In the genomic region with DNA sequence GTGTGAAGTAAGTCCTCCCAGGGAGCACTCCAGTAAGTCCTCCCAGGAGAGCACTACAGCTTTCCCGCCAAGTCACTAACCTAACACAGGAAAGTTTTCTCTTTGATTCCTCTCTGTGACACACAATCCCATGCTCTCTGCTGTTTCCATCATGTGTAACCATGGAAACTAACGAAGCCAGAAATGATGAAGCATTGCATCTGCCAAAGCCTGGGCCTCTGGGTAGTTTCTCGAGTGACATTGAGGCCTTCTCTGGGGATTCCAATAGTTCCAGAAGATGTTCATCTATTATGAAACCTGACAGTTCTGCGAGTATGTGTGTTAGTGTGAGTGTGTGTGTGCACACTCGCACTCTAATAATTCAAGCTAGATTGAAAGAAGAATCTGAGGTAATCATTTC, we compare ENCODE assay signal across 21 mouse cellular contexts.
A peak's percentile ranks its signal among the peaks of the same experiment; 100 is the strongest.
DNase-seq lines count a peak whose midpoint lies in the region; ATAC-seq and TF ChIP-seq lines count a peak whose summit lies in the region.
"Had no signal": no experiment of that assay in that cellular context is flagged by ENCODE, and none has a peak within 500 bp of the region (broad histone marks: within the 10 kb centered on the region; RNA-seq: fewer than 3 reads in every experiment).

No protein-coding gene starts in this region.

- no peaks in the 10 kb centered on the region for H3K36me3 ChIP-seq in forebrain, embryonic 16.5 days (ENCODE audit: control insufficient read depth, insufficient read depth)
- no peaks in the 10 kb centered on the region for H3K36me3 ChIP-seq in forebrain, embryonic 13.5 days (ENCODE audit: poor library complexity, severe bottlenecking)
- H3K36me3 ChIP-seq in hindbrain, postnatal 0 days (ENCODE audit: insufficient read depth, low read length), result no peaks in the 10 kb centered on the region
- no peaks in the 10 kb centered on the region for H3K36me3 ChIP-seq in hindbrain, embryonic 10.5 days
- H3K36me3 ChIP-seq: embryonic facial prominence, embryonic 15.5 days; forebrain, embryonic 12.5 days; heart, embryonic 13.5 days; hindbrain, embryonic 13.5 days had no signal

- no peak for TF ChIP-seq POLR2A in brain, embryonic 14.5 days (IDR thresholded peaks at IDR 0.05; ENCODE audit: borderline replicate concordance, extremely low read depth, insufficient read depth, insufficient read length, poor library complexity, severe bottlenecking)

- no peaks in the 10 kb centered on the region for H3K27me3 ChIP-seq in forebrain, embryonic 16.5 days (replicated peaks; ENCODE audit: control insufficient read depth, insufficient read depth, low read length)
- H3K27me3 ChIP-seq in forebrain, embryonic 13.5 days, result no peaks in the 10 kb centered on the region
- no peaks in the 10 kb centered on the region for H3K27me3 ChIP-seq in hindbrain, postnatal 0 days (ENCODE audit: insufficient read depth, low read length)
- no peaks in the 10 kb centered on the region for H3K27me3 ChIP-seq in hindbrain, embryonic 10.5 days (ENCODE audit: insufficient read depth, poor library complexity, severe bottlenecking)
- H3K27me3 ChIP-seq: embryonic facial prominence, embryonic 15.5 days; forebrain, embryonic 12.5 days; heart, embryonic 13.5 days; hindbrain, embryonic 13.5 days had no signal

- DNase-seq in hindbrain, postnatal 0 days (ENCODE audit: low spot score), result peak; percentile 46
- DNase-seq in hindbrain, embryonic 10.5 days (ENCODE audit: low spot score), result no peak
- DNase-seq in MN1 (ENCODE audit: low spot score), result peak; percentile 45
- DNase-seq in brain, embryonic 14.5 days (ENCODE audit: low read depth), result peak; percentile 45
- DNase-seq in cerebellum, postnatal 4 days (ENCODE audit: low spot score in 2 of 2), result no peak
- DNase-seq: adrenal gland, adult 2 months; adrenal gland, postnatal 25 days; cerebellum, adult 11-12 months; cerebellum, adult 9-10 months; cerebellum, postnatal 25 days; gastrocnemius, postnatal 10 days; heart, postnatal 36 days; kidney, adult 2 months had no signal

- H3K4me3 ChIP-seq in forebrain, embryonic 16.5 days (replicated peaks; ENCODE audit: low read length), result no peak overlapping the region
- H3K4me3 ChIP-seq in forebrain, embryonic 13.5 days, result no peak overlapping the region
- H3K4me3 ChIP-seq in hindbrain, postnatal 0 days (ENCODE audit: low read length), result no peak overlapping the region
- H3K4me3 ChIP-seq in hindbrain, embryonic 10.5 days, result no peak overlapping the region
- H3K4me3 ChIP-seq: embryonic facial prominence, embryonic 15.5 days; erythroblast, embryonic 14.5 days; forebrain, embryonic 12.5 days; heart, embryonic 13.5 days; hindbrain, embryonic 13.5 days had no signal

- peak; percentile 68 for ATAC-seq in forebrain, embryonic 16.5 days
- ATAC-seq in forebrain, embryonic 13.5 days, result no peak
- peak; percentile 38; the same call in 1 of the 2 replicates for ATAC-seq in hindbrain, postnatal 0 days
- ATAC-seq: intestine, embryonic 16.5 days had no signal

- TF ChIP-seq CTCF in hindbrain, postnatal 0 days (IDR thresholded peaks at IDR 0.05; ENCODE audit: low read depth), result no peak
- TF ChIP-seq CTCF in brain, embryonic 14.5 days (IDR thresholded peaks at IDR 0.05; ENCODE audit: borderline replicate concordance, extremely low read depth, insufficient read depth, insufficient read length), result no peak

- H3K4me2 ChIP-seq in forebrain, embryonic 16.5 days (ENCODE audit: low read length), result no peak overlapping the region
- no peak overlapping the region for H3K4me2 ChIP-seq in forebrain, embryonic 13.5 days
- no peak overlapping the region for H3K4me2 ChIP-seq in hindbrain, postnatal 0 days (ENCODE audit: low read depth, low read length)
- H3K4me2 ChIP-seq: embryonic facial prominence, embryonic 15.5 days; forebrain, embryonic 12.5 days; heart, embryonic 13.5 days; hindbrain, embryonic 13.5 days had no signal

- H3K9me3 ChIP-seq in forebrain, embryonic 16.5 days (ENCODE audit: control insufficient read depth, low read length), result no peaks in the 10 kb centered on the region
- H3K9me3 ChIP-seq in forebrain, embryonic 13.5 days (replicated peaks), result no peaks in the 10 kb centered on the region
- H3K9me3 ChIP-seq in hindbrain, postnatal 0 days (ENCODE audit: low read length), result no peaks in the 10 kb centered on the region
- no peaks in the 10 kb centered on the region for H3K9me3 ChIP-seq in hindbrain, embryonic 10.5 days
- H3K9me3 ChIP-seq: embryonic facial prominence, embryonic 15.5 days; forebrain, embryonic 12.5 days; heart, embryonic 13.5 days; hindbrain, embryonic 13.5 days had no signal

- H3K27ac ChIP-seq in forebrain, embryonic 16.5 days (ENCODE audit: low read length), result no peak overlapping the region
- no peak overlapping the region for H3K27ac ChIP-seq in forebrain, embryonic 13.5 days
- no peak overlapping the region for H3K27ac ChIP-seq in hindbrain, postnatal 0 days
- H3K27ac ChIP-seq in hindbrain, embryonic 10.5 days, result no peak overlapping the region
- H3K27ac ChIP-seq: embryonic facial prominence, embryonic 15.5 days; forebrain, embryonic 12.5 days; heart, embryonic 13.5 days; hindbrain, embryonic 13.5 days had no signal

- 71% methylated on average over 5 of the region's 5 CpGs for WGBS in forebrain, embryonic 16.5 days
- WGBS in forebrain, embryonic 13.5 days, result 85% methylated on average over 5 of the region's 5 CpGs
- 56% methylated on average over 5 of the region's 5 CpGs for WGBS in hindbrain, postnatal 0 days
- WGBS in hindbrain, embryonic 10.5 days, result 86% methylated on average over 5 of the region's 5 CpGs

- H3K4me1 ChIP-seq in forebrain, embryonic 16.5 days (replicated peaks; ENCODE audit: control insufficient read depth, insufficient read depth, low read length), result no peaks in the 10 kb centered on the region
- H3K4me1 ChIP-seq in forebrain, embryonic 13.5 days, result no peaks in the 10 kb centered on the region
- no peaks in the 10 kb centered on the region for H3K4me1 ChIP-seq in hindbrain, postnatal 0 days (ENCODE audit: insufficient read depth, low read length)
- 0 out of 2 replicates have a peak, but pooled peaks cover 4% of the 10 kb centered on the region for H3K4me1 ChIP-seq in hindbrain, embryonic 10.5 days (replicated peaks)
- H3K4me1 ChIP-seq: embryonic facial prominence, embryonic 15.5 days; forebrain, embryonic 12.5 days; heart, embryonic 13.5 days; hindbrain, embryonic 13.5 days had no signal

- no peak overlapping the region for H3K9ac ChIP-seq in forebrain, embryonic 16.5 days (replicated peaks; ENCODE audit: low read depth, low read length)
- no peak overlapping the region for H3K9ac ChIP-seq in forebrain, embryonic 13.5 days
- no peak overlapping the region for H3K9ac ChIP-seq in hindbrain, postnatal 0 days (replicated peaks; ENCODE audit: low read length)
- H3K9ac ChIP-seq: embryonic facial prominence, embryonic 15.5 days; forebrain, embryonic 12.5 days; heart, embryonic 13.5 days; hindbrain, embryonic 13.5 days had no signal

Comparison
In these comparisons a context has a peak if more than half of its experiments do, and no peak if none do; other contexts are left out.
1. DNase-seq: peak in hindbrain, postnatal 0 days (single experiment), MN1 (single experiment) and brain, embryonic 14.5 days (single experiment); none in hindbrain, embryonic 10.5 days (single experiment) and cerebellum, postnatal 4 days (0 of 2).